Mouse (Mus musculus) ES-E14 (cell line): ENCODE measurements around the gene Trim63. TPM values are rescaled to one million over a fixed set of nuclear protein-coding genes. Genes with fewer than 3 reads are reported as not detected.

Experiments
- DNase-seq: peaks from one replicate; pipeline ENCODE4 v3.0.0-alpha.2; 2013; ENCODE audit warnings: low read depth, low spot score
- H3K27ac ChIP-seq: 2 replicates; pipeline ENCODE4 v1.5.1; 2012; ENCODE audit warnings: low read depth, mild to moderate bottlenecking, low read length, moderate library complexity, mixed read lengths; ENCODE audit not compliant: poor library complexity, insufficient read depth, severe bottlenecking
- H3K36me3 ChIP-seq: 2 replicates; pipeline ENCODE4 v1.6.1; 2012; ENCODE audit warnings: mild to moderate bottlenecking, low read length, moderate library complexity, mixed read lengths; ENCODE audit not compliant: control insufficient read depth, poor library complexity, insufficient read depth, severe bottlenecking
- H3K4me1 ChIP-seq, 2 experiments: fragments of 150-350 bp in 1 of 2; sonication (generic) in 1 of 2; 2 replicates each; pipeline ENCODE4 v1.6.1; 2012; ENCODE audit warnings: low read length in 2 of 2, mild to moderate bottlenecking in 1 of 2, mixed read lengths in 1 of 2; ENCODE audit not compliant: control insufficient read depth in 2 of 2, insufficient read depth in 2 of 2, poor library complexity in 1 of 2
- H3K4me3 ChIP-seq, 2 experiments: fragments of 150-350 bp in 1 of 2; sonication (generic) in 1 of 2; 2 replicates each; pipeline ENCODE4 v1.5.1; 2012; ENCODE audit warnings: low read length in 2 of 2, low read depth in 1 of 2, mild to moderate bottlenecking in 1 of 2, mixed read lengths in 1 of 2; ENCODE audit not compliant: insufficient read depth in 1 of 2, poor library complexity in 1 of 2, severe bottlenecking in 1 of 2
- H3K9ac ChIP-seq: 2 replicates; pipeline ENCODE4 v1.6.1; 2012; ENCODE audit warnings: low read depth, mild to moderate bottlenecking, low read length, mixed read lengths; ENCODE audit not compliant: poor library complexity, insufficient read depth, severe bottlenecking
- H3K9me3 ChIP-seq: fragments of 150-350 bp; sonication (generic); 2 replicates; pipeline ENCODE4 v1.6.1; 2012; ENCODE audit warnings: low read depth, mild to moderate bottlenecking, low read length; ENCODE audit not compliant: control insufficient read depth, insufficient read depth
- CHD2 ChIP-seq: IDR thresholded peaks from 2 replicates; pipeline ENCODE4 v1.6.1; 2014; ENCODE audit warnings: mild to moderate bottlenecking, low read depth, low read length, inconsistent platforms
- HCFC1 ChIP-seq: IDR thresholded peaks from 2 replicates; pipeline ENCODE4 v1.6.1; 2012; ENCODE audit warnings: low read length, inconsistent platforms, borderline replicate concordance; ENCODE audit not compliant: insufficient read depth
- MAFK ChIP-seq: IDR thresholded peaks from 2 replicates; pipeline ENCODE4 v1.6.1; 2014; ENCODE audit warnings: mild to moderate bottlenecking, low read depth, low read length, inconsistent platforms; ENCODE audit not compliant: insufficient read depth
- ZC3H11A ChIP-seq: IDR thresholded peaks from 2 replicates; pipeline ENCODE4 v1.6.1; 2012; ENCODE audit warnings: low read depth, mild to moderate bottlenecking, inconsistent platforms, low read length, borderline replicate concordance
- ZNF384 ChIP-seq: IDR thresholded peaks from 2 replicates; pipeline ENCODE4 v1.6.1; 2012; ENCODE audit warnings: low read depth, low read length, inconsistent platforms
- in situ Hi-C, 2 experiments: fragments of 600-800 bp; cut with MboI; formaldehyde crosslinking; loops; one replicate each; pipeline ENCODE4 v1.15.1; 2025; ENCODE audit warnings: low sequenced_read_pairs in 2 of 2, inconsistent platforms in 1 of 2; ENCODE audit not compliant: unreplicated experiment in 2 of 2
- total RNA-seq: library from RNA; depleted of rRNA; stranded (reverse); fragments of 300-350 nt; gene quantifications from 2 replicates; pipeline ENCODE4 v1.2.3, GENCODE M21; 2012; rRNA removed

Trim63 gene
- total RNA-seq, 1 experiment = 3.5 TPM

DNA sequence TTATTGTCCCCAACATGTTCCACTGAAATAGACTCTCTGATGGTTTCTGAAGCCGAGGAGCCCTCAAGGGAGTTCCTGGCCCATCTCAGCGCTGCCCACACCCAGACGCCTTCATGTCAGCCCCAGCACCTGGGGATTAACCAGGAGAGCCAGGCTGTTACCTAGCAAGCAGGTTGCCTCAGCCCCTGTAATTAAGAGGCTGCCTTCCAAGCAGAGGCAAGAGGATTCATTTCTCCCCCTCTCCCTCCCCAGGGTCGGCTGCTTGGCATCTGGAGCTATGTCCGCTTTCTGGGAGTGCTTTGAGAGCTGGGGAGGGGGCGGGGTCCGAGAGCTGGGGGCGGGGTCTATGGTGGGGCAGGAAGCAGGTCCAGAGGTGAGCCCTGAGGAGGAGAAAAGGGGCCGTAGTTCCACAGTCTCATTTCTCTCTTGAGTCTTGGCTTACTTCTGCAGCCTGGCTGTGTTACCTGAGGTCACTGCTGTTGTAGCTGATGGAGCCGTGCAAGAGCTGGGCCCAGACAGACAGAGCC lies 63.2 kb downstream of the Trim63 start:
- TF ChIP-seq MAFK (no peak), ZNF384 (no peak), ZC3H11A (no peak), HCFC1 (no peak), CHD2 (no peak)
- Histone ChIP-seq H3K27ac (peak overlapping the region; percentile 42; the same call in 1 of the 2 replicates), H3K9ac (peak overlapping the region; percentile 66; the same call in 1 of the 2 replicates), H3K36me3 (no peaks in the 10 kb centered on the region), H3K4me3 (0 out of 4 replicates have a peak overlapping the region, but pooled peaks of 1 of the 2 experiments have one; percentile 7), H3K4me1 (peaks cover 0 to 29% of the 10 kb centered on the region in 2 experiments; a peak in 3 of 4 replicates), H3K9me3 (no peaks in the 10 kb centered on the region)
- in situ Hi-C loops = no loop called here
- DNase-seq = no peak

Other genes with a start within 250 kb of the Trim63 start
- 1.5 and 13.0 TPM in 2 replicates for gene Cd52, start 220.0 kb upstream of the Trim63 start, total RNA-seq
- gene Ubxn11, start 212.6 kb upstream of the Trim63 start, total RNA-seq = 12.4 and 23.3 TPM in 2 replicates
- gene Sh3bgrl3, start 186.3 kb upstream of the Trim63 start, total RNA-seq = 87.2 and 96.5 TPM in 2 replicates
- 53.5 and 67.5 TPM in 2 replicates for gene Cep85, start 128.0 kb upstream of the Trim63 start, total RNA-seq
- not detected in 2 replicates for gene Gm7534, start 112.1 kb upstream of the Trim63 start, total RNA-seq
- 0.32 TPM in 1 of 2 replicates, not detected in the other for gene Catsper4, start 87.7 kb upstream of the Trim63 start, total RNA-seq
- gene Cnksr1, start 76.7 kb upstream of the Trim63 start, total RNA-seq = 1.7 and 2.7 TPM in 2 replicates
- gene E130218I03Rik, start 71.5 kb upstream of the Trim63 start, total RNA-seq = 1.3 and 1.6 TPM in 2 replicates
- gene Zfp593, start 69.5 kb upstream of the Trim63 start, total RNA-seq = 19.8 and 25.2 TPM in 2 replicates
- gene Gm30191, start 68.2 kb upstream of the Trim63 start, total RNA-seq = not detected in 2 replicates
- gene Grrp1, start 61.0 kb upstream of the Trim63 start, total RNA-seq = 1.6 and 2.2 TPM in 2 replicates
- gene Pdik1l, start 27.2 kb upstream of the Trim63 start, total RNA-seq = 12.6 and 13.2 TPM in 2 replicates
- 23.5 and 24.3 TPM in 2 replicates for gene Slc30a2, start 28.1 kb downstream of the Trim63 start, total RNA-seq
- gene Extl1, start 68.7 kb downstream of the Trim63 start, total RNA-seq = 4.2 and 7.3 TPM in 2 replicates
- gene Pafah2, start 81.2 kb downstream of the Trim63 start, total RNA-seq = 15.8 and 18.4 TPM in 2 replicates
- 322 and 361 TPM in 2 replicates for gene Stmn1, start 153.2 kb downstream of the Trim63 start, total RNA-seq
- gene Paqr7, start 181.6 kb downstream of the Trim63 start, total RNA-seq = 4.8 and 6.9 TPM in 2 replicates
- gene Aunip, start 195.9 kb downstream of the Trim63 start, total RNA-seq = 13.7 and 18.3 TPM in 2 replicates
- 38.2 and 43.7 TPM in 2 replicates for gene Mtfr1l, start 220.3 kb downstream of the Trim63 start, total RNA-seq
- gene Selenon, start 237.0 kb downstream of the Trim63 start, total RNA-seq = 5.1 and 8.3 TPM in 2 replicates